Mouse (Mus musculus): Measurements from ENCODE around the gene Mpc1. TPM values are rescaled to one million over a fixed set of nuclear protein-coding genes. Genes with fewer than 3 reads are reported as not detected.

The Mpc1 gene
- polyA plus RNA-seq (2015; fragmentation: Nextera tagmentation; extraction: Ambion mirVana) = 244 and 297 TPM in 2 replicates

DNA sequence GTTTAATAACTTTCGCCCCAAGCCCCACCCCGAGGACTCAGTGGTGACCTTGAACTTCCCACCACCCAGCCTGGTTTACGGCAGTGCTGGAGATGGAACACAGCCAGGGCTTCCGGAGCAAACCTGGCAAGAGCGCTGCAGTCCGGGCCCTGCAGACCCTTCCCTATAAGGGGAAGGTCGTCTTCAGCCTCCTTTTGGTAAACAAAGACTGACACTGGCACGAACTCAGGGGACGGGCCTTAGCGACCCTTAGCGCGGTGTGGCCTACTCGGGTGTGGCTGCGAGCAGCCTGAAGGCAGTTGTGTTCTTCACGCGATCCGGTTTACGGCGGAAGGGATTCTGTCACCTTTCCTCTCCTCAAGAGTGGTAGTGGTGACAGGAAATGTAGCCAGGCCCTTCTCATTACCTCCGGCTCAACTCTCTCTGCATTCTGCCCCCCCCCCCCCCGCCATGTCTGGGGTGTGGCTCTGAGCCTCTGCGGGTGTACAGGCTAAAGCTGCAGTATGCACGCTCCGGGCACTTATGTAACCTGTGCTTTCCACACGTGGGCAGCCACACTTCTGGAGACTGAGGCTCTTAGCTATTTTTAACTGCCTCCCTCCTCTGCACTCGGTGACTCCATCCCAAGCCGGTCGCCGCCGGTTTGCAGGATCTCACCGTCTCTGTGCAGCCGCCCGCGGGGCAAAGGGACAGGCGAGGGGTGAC is at the start of gene Mpc1:
Gene Mpc1, plus strand, starts transcription at position 84 of the 705 bp plus-strand sequence.
- peak; percentile 85 for ATAC-seq (replicated peaks; ENCODE audit: insufficient number of reproducible peaks, insufficient read depth, low FRiP score, low read depth)
- peak within 1 kb of the TSS; percentile 91 for H3K4me2 ChIP-seq
- H3K4me3 ChIP-seq = peak within 1 kb of the TSS; percentile 96
- H3K27ac ChIP-seq = peak within 1 kb of the TSS; percentile 99
- H3K4me1 ChIP-seq (replicated peaks) = peaks cover 15% of the 10 kb centered on the region
- peak within 1 kb of the TSS; percentile 94 for H3K9ac ChIP-seq
- under 1% methylated on average over 35 of the region's 35 CpGs for WGBS
- H3K9me3 ChIP-seq (replicated peaks) = no peaks in the 10 kb centered on the region
- H3K27me3 ChIP-seq = no peaks in the 10 kb centered on the region
- H3K36me3 ChIP-seq = peaks cover 5% of the 10 kb centered on the region; the same call in 1 of the 2 replicates

DNA sequence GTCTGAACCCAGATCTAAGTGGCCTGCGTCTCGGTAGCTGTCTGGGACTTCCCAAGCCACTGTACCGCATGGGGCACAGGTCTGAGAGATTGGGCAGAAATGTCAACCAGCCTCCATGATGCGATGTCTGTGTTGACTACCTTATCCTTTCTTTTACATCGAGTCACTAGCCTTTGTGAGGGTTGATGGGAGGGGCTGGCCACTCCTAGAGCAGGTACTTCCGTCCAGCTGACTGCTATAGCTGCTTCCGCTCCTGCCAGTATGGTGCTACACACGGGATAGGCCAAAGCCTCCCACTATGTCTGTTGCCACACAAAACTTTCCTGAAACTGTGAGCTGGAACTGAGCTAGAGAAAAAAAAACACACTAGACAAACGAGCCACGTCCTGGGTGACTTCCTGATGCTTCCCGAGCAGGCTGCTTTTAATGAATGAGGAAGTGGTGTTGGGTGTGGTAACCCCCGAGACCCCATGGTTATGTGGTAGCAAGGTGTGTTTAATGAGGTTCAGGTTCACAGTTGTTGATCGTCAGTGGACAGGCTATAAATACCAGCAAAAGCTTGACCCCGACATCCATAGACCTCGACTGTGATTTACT is 49.0 kb upstream of the Mpc1 start:
- 67% methylated on average over 15 of the region's 15 CpGs for WGBS

DNA sequence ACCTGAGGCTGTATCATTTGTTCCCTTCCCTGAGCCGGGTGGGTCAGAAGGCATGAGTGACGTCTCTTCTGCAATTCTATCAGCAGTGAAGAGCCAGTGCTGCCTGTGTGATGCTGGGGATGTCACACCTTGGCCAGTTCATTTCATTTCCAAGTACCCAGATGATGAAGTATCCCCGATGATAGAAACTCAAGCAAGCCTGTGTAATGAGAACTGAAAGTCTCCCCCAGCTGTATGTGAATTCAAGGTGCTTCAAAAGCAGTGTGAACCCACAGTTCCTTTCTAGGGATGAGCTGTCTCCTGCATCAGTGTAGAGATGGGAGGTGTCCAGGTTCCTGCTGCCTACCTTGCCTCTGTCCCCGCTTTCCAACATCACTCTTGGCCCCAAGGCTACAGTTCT is 48.2 kb upstream of the Mpc1 start:
- no peaks in the 10 kb centered on the region for H3K9me3 ChIP-seq (replicated peaks)
- no peak overlapping the region for H3K4me2 ChIP-seq
- no peak overlapping the region for H3K4me3 ChIP-seq
- H3K4me1 ChIP-seq (replicated peaks) = no peaks in the 10 kb centered on the region
- 79% methylated on average over 4 of the region's 4 CpGs for WGBS
- no peak for ATAC-seq (replicated peaks; ENCODE audit: insufficient number of reproducible peaks, insufficient read depth, low FRiP score, low read depth)
- H3K27me3 ChIP-seq = no peaks in the 10 kb centered on the region; the same call in 1 of the 2 replicates
- no peaks in the 10 kb centered on the region for H3K36me3 ChIP-seq
- no peak overlapping the region for H3K9ac ChIP-seq
- no peak overlapping the region for H3K27ac ChIP-seq

More for the DNA sequence above, 49.0 kb upstream of the Mpc1 start:
- H3K27ac ChIP-seq = no peak overlapping the region
- H3K4me3 ChIP-seq = no peak overlapping the region
- H3K36me3 ChIP-seq = no peaks in the 10 kb centered on the region
- ATAC-seq (replicated peaks; ENCODE audit: insufficient number of reproducible peaks, insufficient read depth, low FRiP score, low read depth) = no peak
- no peaks in the 10 kb centered on the region for H3K9me3 ChIP-seq (replicated peaks)
- H3K27me3 ChIP-seq = no peaks in the 10 kb centered on the region; the same call in 1 of the 2 replicates
- no peak overlapping the region for H3K9ac ChIP-seq
- H3K4me1 ChIP-seq (replicated peaks) = no peaks in the 10 kb centered on the region
- no peak overlapping the region for H3K4me2 ChIP-seq

DNA sequence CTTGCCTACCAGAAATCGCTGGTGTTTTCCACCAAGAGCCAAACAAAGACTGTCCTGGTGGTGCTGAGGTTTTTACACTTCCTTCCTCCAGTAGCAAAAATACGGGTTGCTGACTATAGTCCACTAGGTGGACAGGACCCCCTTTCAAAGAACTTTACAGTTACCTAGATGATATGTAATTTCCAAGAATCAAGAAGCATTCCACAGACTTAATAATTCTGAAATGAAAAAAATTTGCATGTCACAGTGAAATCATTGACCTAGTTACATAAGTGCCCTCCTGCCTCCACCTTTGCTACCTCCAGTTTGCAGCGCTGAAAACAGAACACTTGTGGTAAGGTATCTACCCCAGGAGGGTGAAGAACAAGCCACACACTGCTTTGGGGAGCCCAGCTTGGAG is 47.0 kb upstream of the Mpc1 start, which contains the start of gene Ccr6:
Gene Ccr6, plus strand, starts transcription at position 301 of the 400 bp plus-strand sequence.
- Histone ChIP-seq H3K9ac (no peak within 1 kb of the TSS), H3K9me3 (replicated peaks) (no peaks in the 10 kb centered on the region), H3K36me3 (no peaks in the 10 kb centered on the region), H3K4me2 (no peak within 1 kb of the TSS), H3K27me3 (no peaks in the 10 kb centered on the region), H3K4me3 (no peak within 1 kb of the TSS), H3K4me1 (replicated peaks) (no peaks in the 10 kb centered on the region), H3K27ac (no peak within 1 kb of the TSS)
- no peak for ATAC-seq (replicated peaks; ENCODE audit: insufficient number of reproducible peaks, insufficient read depth, low FRiP score, low read depth)
- 59% methylated on average over 3 of the region's 3 CpGs for WGBS

DNA sequence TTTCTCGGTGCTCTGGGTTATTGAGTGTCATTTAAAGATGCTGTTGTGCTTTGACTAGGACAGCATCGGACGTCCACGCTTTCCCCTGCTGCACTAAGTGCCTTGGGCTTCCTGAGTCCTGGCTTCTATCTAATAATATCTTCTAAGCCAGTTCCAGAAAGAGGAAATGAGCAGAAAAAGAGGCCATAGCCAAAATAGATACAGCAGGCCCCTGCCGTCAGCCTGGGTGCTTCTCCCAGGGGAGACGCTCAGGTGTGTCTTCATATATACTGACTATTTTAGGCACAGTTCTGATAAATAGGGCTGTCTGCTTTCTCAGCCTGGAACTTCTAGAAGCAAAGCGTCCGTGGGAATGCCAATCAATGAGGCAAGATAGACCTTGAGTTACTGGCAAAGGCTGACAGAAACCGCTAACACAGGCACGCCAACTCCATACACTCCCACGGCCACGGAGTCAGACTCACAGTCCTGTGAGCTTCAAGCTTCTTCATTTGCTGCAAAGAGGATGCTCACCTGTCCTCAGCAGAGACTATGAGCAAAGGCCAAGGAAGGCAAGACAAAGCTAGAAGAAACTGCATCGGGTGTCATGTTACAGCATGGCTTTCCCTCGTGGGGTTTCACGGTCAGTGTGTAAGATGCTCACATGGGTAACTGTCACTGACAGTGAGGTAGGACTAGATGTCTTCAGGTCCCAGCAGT is 44.5 kb upstream of the Mpc1 start:
- Histone ChIP-seq H3K4me3 (no peak overlapping the region), H3K9ac (no peak overlapping the region), H3K4me1 (replicated peaks) (no peaks in the 10 kb centered on the region), H3K9me3 (replicated peaks) (no peaks in the 10 kb centered on the region), H3K27me3 (no peaks in the 10 kb centered on the region), H3K4me2 (no peak overlapping the region), H3K27ac (no peak overlapping the region), H3K36me3 (no peaks in the 10 kb centered on the region)
- WGBS = 60% methylated on average over 15 of the region's 15 CpGs
- no peak for ATAC-seq (replicated peaks; ENCODE audit: insufficient number of reproducible peaks, insufficient read depth, low FRiP score, low read depth)

DNA sequence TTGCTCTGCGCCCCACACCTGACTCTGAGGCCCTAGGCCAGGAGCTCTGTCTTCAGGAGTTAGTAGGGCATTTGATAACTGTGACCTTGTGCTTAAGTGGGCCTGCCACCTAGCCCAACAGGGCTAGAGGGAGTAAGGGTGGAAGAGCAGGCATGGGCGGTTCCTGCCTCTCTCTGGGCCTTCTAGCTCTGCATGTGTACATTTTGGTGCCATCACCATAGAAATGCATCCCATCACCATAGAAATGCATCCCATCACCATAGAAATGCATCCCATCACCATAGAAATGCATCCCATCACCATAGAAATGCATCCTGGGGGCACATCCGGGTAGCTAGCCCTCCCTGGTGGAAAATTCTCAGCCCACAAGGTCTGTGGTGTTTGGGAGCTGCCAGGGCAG is 43.1 kb upstream of the Mpc1 start:
- Histone ChIP-seq H3K4me1 (replicated peaks) (no peaks in the 10 kb centered on the region), H3K27ac (no peak overlapping the region), H3K9me3 (replicated peaks) (no peaks in the 10 kb centered on the region), H3K27me3 (0 out of 2 replicates have a peak, but pooled peaks cover 8% of the 10 kb centered on the region), H3K9ac (no peak overlapping the region), H3K4me3 (no peak overlapping the region), H3K4me2 (no peak overlapping the region), H3K36me3 (no peaks in the 10 kb centered on the region)
- 69% methylated on average over 3 of the region's 3 CpGs for WGBS
- no peak for ATAC-seq (replicated peaks; ENCODE audit: insufficient number of reproducible peaks, insufficient read depth, low FRiP score, low read depth)

DNA sequence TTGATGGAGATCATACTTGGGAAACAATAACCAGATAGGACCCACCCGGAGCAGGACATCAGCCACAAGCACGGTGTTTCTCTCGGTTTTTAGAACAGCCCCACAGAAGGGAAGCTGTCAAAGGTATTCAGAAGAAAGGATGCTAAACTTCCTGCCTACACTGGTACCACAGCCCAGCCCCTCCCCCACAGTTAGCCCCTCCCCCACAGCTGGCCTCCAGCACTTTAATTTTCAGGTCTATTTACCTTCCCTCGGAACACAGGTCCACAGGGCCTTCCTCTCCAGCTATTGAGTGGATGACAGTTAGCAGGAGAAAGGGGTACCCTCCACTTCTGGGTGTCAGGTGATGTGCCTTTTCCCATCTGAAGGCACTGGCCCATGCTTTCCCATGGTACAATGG is 42.2 kb upstream of the Mpc1 start:
- WGBS = 60% methylated on average over 4 of the region's 4 CpGs
- 0 out of 2 replicates have a peak, but pooled peaks cover 9% of the 10 kb centered on the region for H3K27me3 ChIP-seq

DNA sequence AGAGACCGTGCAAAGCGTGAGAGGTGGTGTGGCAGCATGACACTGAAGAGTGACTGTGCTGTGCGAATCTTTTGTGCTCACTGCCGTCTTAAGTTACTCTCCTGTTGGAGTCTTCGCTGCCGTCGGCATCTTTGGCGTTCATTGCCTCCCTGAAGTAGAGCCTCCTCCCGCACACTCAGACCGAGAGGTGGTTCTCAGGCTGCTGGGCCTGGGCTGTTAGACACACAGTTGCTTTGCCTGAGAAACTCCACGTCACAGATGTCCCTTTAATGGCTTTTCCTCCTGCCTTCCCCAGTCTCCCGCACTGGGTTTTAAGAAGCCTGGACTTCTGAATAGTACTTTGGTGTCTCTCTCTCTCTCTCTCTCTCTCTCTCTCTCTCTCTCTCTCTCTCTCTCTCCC is 41.1 kb upstream of the Mpc1 start:
- Histone ChIP-seq H3K27me3 (0 out of 2 replicates have a peak, but pooled peaks cover 9% of the 10 kb centered on the region), H3K4me2 (no peak overlapping the region), H3K4me3 (no peak overlapping the region), H3K36me3 (no peaks in the 10 kb centered on the region), H3K9me3 (replicated peaks) (no peaks in the 10 kb centered on the region), H3K27ac (no peak overlapping the region), H3K4me1 (replicated peaks) (no peaks in the 10 kb centered on the region), H3K9ac (no peak overlapping the region)
- WGBS = 64% methylated on average over 12 of the region's 12 CpGs
- ATAC-seq (replicated peaks; ENCODE audit: insufficient number of reproducible peaks, insufficient read depth, low FRiP score, low read depth) = no peak

More for the DNA sequence above, 42.2 kb upstream of the Mpc1 start:
- Histone ChIP-seq H3K4me2 (no peak overlapping the region), H3K4me1 (replicated peaks) (no peaks in the 10 kb centered on the region), H3K9ac (no peak overlapping the region), H3K9me3 (replicated peaks) (no peaks in the 10 kb centered on the region), H3K36me3 (no peaks in the 10 kb centered on the region), H3K27ac (no peak overlapping the region), H3K4me3 (no peak overlapping the region)
- no peak for ATAC-seq (replicated peaks; ENCODE audit: insufficient number of reproducible peaks, insufficient read depth, low FRiP score, low read depth)

DNA sequence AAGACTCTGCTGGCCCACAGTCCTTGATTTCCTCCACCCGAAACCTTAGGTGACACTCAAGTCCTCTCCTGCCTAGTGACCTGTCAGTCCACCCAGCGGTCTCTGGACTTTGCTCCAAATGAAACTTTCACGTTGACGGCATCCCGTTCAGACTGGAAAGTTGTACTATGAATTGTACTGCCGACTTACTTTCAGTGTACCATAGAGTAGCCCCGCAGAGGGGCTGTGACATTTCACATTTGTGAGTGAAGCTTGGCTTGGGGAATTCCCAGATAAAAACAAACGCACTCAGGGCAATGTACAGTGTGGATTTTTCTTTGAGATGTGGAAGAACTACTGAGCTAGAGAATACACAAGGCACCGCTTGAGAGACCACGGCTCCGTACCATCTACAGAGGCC is 40.5 kb upstream of the Mpc1 start:
- H3K4me3 ChIP-seq = no peak overlapping the region
- H3K27me3 ChIP-seq = 0 out of 2 replicates have a peak, but pooled peaks cover 9% of the 10 kb centered on the region
- H3K9me3 ChIP-seq (replicated peaks) = no peaks in the 10 kb centered on the region
- H3K36me3 ChIP-seq = no peaks in the 10 kb centered on the region
- no peaks in the 10 kb centered on the region for H3K4me1 ChIP-seq (replicated peaks)
- no peak overlapping the region for H3K27ac ChIP-seq
- H3K9ac ChIP-seq = no peak overlapping the region
- H3K4me2 ChIP-seq = no peak overlapping the region
- no peak for ATAC-seq (replicated peaks; ENCODE audit: insufficient number of reproducible peaks, insufficient read depth, low FRiP score, low read depth)
- WGBS = 79% methylated on average over 11 of the region's 11 CpGs

DNA sequence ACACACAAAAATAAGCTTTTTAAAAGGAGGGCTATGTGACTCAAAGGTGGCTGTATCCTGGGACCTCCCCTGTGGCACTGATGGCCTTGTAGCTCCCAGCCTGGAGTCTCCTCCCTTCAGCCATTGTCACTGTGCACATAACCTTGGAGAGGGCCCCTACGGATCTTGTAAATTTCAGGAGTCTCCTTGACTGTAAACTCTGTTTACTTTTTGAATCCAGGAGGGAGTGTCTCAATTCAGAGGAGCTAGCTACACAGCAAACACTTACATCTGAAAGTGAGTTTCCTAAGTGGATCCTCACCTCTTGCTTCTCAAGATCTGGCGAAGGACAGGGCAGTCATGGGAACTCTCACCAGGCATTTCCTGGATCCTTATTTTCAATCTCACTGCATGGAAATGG is 38.6 kb upstream of the Mpc1 start:
- ATAC-seq (replicated peaks; ENCODE audit: insufficient number of reproducible peaks, insufficient read depth, low FRiP score, low read depth) = no peak
- Histone ChIP-seq H3K9ac (no peak overlapping the region), H3K4me3 (no peak overlapping the region), H3K4me1 (replicated peaks) (no peaks in the 10 kb centered on the region), H3K27ac (no peak overlapping the region), H3K9me3 (replicated peaks) (no peaks in the 10 kb centered on the region), H3K27me3 (peaks cover 14% of the 10 kb centered on the region; the same call in 1 of the 2 replicates), H3K4me2 (no peak overlapping the region), H3K36me3 (no peaks in the 10 kb centered on the region)
- WGBS = 69% methylated on average over 2 of the region's 2 CpGs

DNA sequence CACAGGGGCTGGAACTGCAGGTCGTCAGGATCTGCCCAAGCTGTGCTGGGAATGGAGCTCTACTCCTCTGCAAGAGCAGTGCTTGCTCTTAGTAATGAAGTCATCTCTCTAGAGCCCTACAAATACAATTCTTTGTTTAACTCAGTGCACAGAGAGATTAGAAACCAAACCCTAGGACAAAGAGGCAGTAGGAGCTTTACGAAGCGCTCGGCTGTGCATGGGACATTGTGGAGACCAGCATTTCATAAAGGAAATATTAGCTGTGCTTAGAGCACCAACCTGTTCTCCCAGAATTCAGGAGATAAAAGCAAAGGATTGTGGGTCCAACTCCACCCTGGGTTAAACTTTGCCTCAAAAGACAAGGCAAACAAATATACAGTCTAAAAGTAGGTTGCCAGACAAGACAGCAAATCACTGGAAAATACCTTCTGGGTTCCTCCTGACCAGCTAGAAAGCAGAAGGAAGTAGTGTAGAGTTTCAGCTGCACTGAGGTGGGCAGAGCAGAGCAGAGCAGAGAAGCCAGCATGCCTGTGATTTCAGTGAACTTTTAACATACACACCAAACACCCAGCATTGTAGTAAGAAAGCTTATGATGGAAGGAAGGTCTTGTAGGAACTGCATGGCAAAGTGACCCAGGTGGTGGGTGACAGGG is 36.5 kb upstream of the Mpc1 start:
- ATAC-seq (replicated peaks; ENCODE audit: insufficient number of reproducible peaks, insufficient read depth, low FRiP score, low read depth) = no peak
- H3K27ac ChIP-seq = no peak overlapping the region
- H3K9ac ChIP-seq = no peak overlapping the region
- no peak overlapping the region for H3K4me2 ChIP-seq
- no peaks in the 10 kb centered on the region for H3K9me3 ChIP-seq (replicated peaks)
- no peaks in the 10 kb centered on the region for H3K4me1 ChIP-seq (replicated peaks)
- WGBS = 71% methylated on average over 4 of the region's 4 CpGs
- H3K27me3 ChIP-seq = peaks cover 14% of the 10 kb centered on the region; the same call in 1 of the 2 replicates
- H3K36me3 ChIP-seq = no peaks in the 10 kb centered on the region
- H3K4me3 ChIP-seq = no peak overlapping the region

Data from heart, embryonic 15.5 days (tissue).